Mouse (Mus musculus) MEL (cell line): Measurements from ENCODE around the gene Olfr517. TPM values are rescaled to one million over a fixed set of nuclear protein-coding genes. Genes with fewer than 3 reads are reported as not detected.

Experiments
- DNase-seq: peaks from one replicate; pipeline ENCODE4 v3.0.0; 2011; ENCODE audit warnings: low read depth, low spot score
- H3K27ac ChIP-seq: 2 replicates; pipeline ENCODE4 v1.5.1; 2012; ENCODE audit warnings: low read depth, mild to moderate bottlenecking, control low read depth, low read length, moderate library complexity; ENCODE audit not compliant: control insufficient read depth
- H3K27me3 ChIP-seq, 2 experiments: fragments of 150-350 bp in 1 of 2; sonication (generic) in 1 of 2; 2 replicates each; pipeline ENCODE4 v1.6.1; 2012; ENCODE audit warnings: low read length in 2 of 2, mild to moderate bottlenecking in 2 of 2, improper control_type of control experiment in 1 of 2, moderate library complexity in 1 of 2; ENCODE audit not compliant: insufficient read depth in 2 of 2, control insufficient read depth in 1 of 2
- H3K36me3 ChIP-seq, 2 experiments: 2 replicates each; pipeline ENCODE4 v1.6.1; 2012 to 2014; ENCODE audit warnings: low read length in 2 of 2, improper control_type of control experiment in 1 of 2, inconsistent platforms in 1 of 2, mild to moderate bottlenecking in 1 of 2; ENCODE audit not compliant: insufficient read depth in 2 of 2, control insufficient read depth in 1 of 2
- H3K4me1 ChIP-seq, 2 experiments: fragments of 150-350 bp in 1 of 2; sonication (generic) in 1 of 2; 2 replicates each; pipeline ENCODE4 v1.6.1; 2012; ENCODE audit warnings: low read length in 2 of 2, improper control_type of control experiment in 1 of 2, mild to moderate bottlenecking in 1 of 2; ENCODE audit not compliant: insufficient read depth in 2 of 2, control insufficient read depth in 1 of 2
- H3K4me3 ChIP-seq, 2 experiments: fragments of 150-350 bp in 1 of 2; sonication (generic) in 1 of 2; 2 replicates each; pipeline ENCODE4 v1.5.1; 2012; ENCODE audit warnings: low read depth in 2 of 2, low read length in 2 of 2, mild to moderate bottlenecking in 2 of 2, moderate library complexity in 2 of 2, control low read depth in 1 of 2, improper control_type of control experiment in 1 of 2; ENCODE audit not compliant: control insufficient read depth in 1 of 2, insufficient read depth in 1 of 2
- H3K79me2 ChIP-seq: 2 replicates; pipeline ENCODE4 v1.6.1; 2012; ENCODE audit warnings: mild to moderate bottlenecking, low read length, moderate library complexity; ENCODE audit not compliant: control insufficient read depth, poor library complexity, insufficient read depth
- H3K9ac ChIP-seq: 2 replicates; pipeline ENCODE4 v1.6.1; 2012; ENCODE audit warnings: low read depth, mild to moderate bottlenecking, control low read depth, low read length, moderate library complexity; ENCODE audit not compliant: control insufficient read depth, poor library complexity, severe bottlenecking
- H3K9me3 ChIP-seq: fragments of 150-350 bp; sonication (generic); replicated peaks from 2 replicates; pipeline ENCODE4 v1.6.1; 2012; ENCODE audit warnings: mild to moderate bottlenecking, low read length, improper control_type of control experiment, moderate library complexity; ENCODE audit not compliant: insufficient read depth
- BHLHE40 ChIP-seq: IDR thresholded peaks from 2 replicates; pipeline ENCODE4 v1.6.1; 2012; ENCODE audit warnings: low read depth, mild to moderate bottlenecking, inconsistent platforms, low read length, improper control_type of control experiment, borderline replicate concordance
- CHD1 ChIP-seq: IDR thresholded peaks from 2 replicates; pipeline ENCODE4 v1.6.1; 2012; ENCODE audit warnings: low read depth, mild to moderate bottlenecking, inconsistent platforms, low read length, improper control_type of control experiment
- CTCF ChIP-seq, 3 experiments: IDR thresholded peaks in 2 of 3; conservative IDR thresholded peaks in 1 of 3; 2 replicates each; pipeline ENCODE4 v1.5.1; 2011 to 2012; ENCODE audit warnings: low read length in 3 of 3, low read depth in 2 of 3, mild to moderate bottlenecking in 2 of 3, improper control_type of control experiment in 1 of 3, inconsistent platforms in 1 of 3, mixed read lengths in 1 of 3, moderate library complexity in 1 of 3; ENCODE audit not compliant: control insufficient read depth in 1 of 3, insufficient read depth in 1 of 3, poor library complexity in 1 of 3, severe bottlenecking in 1 of 3
- E2F4 ChIP-seq: IDR thresholded peaks from 2 replicates; pipeline ENCODE4 v1.6.1; 2011; ENCODE audit warnings: low read depth, low read length, improper control_type of control experiment, borderline replicate concordance
- GABPA ChIP-seq: IDR thresholded peaks from 2 replicates; pipeline ENCODE4 v1.6.1; 2012; ENCODE audit warnings: low read depth, mild to moderate bottlenecking, inconsistent platforms, low read length, improper control_type of control experiment, moderate library complexity
- HCFC1 ChIP-seq: IDR thresholded peaks from 2 replicates; pipeline ENCODE4 v1.6.1; 2012; ENCODE audit warnings: low read depth, mild to moderate bottlenecking, inconsistent platforms, low read length, improper control_type of control experiment, moderate library complexity
- JUND ChIP-seq: IDR thresholded peaks from 2 replicates; pipeline ENCODE4 v1.6.1; 2011; ENCODE audit warnings: low read depth, mild to moderate bottlenecking, improper control_type of control experiment, low read length
- KAT2A ChIP-seq: conservative IDR thresholded peaks from 2 replicates; pipeline ENCODE4 v1.6.1; 2012; ENCODE audit warnings: low read depth, low read length, improper control_type of control experiment, inconsistent platforms
- MAFK ChIP-seq: IDR thresholded peaks from 2 replicates; pipeline ENCODE4 v1.6.1; 2011; ENCODE audit warnings: low read depth, mild to moderate bottlenecking, low read length, improper control_type of control experiment, borderline replicate concordance
- MAX ChIP-seq: IDR thresholded peaks from 2 replicates; pipeline ENCODE4 v1.6.1; 2011; ENCODE audit warnings: low read length, improper control_type of control experiment
- MAZ ChIP-seq: IDR thresholded peaks from 2 replicates; pipeline ENCODE4 v1.6.1; 2012; ENCODE audit warnings: low read depth, mild to moderate bottlenecking, inconsistent platforms, low read length, improper control_type of control experiment
- MXI1 ChIP-seq: IDR thresholded peaks from 2 replicates; pipeline ENCODE4 v1.6.1; 2011; ENCODE audit warnings: mild to moderate bottlenecking, low read depth, low read length, improper control_type of control experiment
- MYB ChIP-seq: IDR thresholded peaks from 2 replicates; pipeline ENCODE4 v1.6.1; 2011; ENCODE audit warnings: mild to moderate bottlenecking, low read depth, low read length, improper control_type of control experiment
- NELFE ChIP-seq: IDR thresholded peaks from 2 replicates; pipeline ENCODE4 v1.6.1; 2011; ENCODE audit warnings: low read depth, low read length, improper control_type of control experiment
- NRF1 ChIP-seq: IDR thresholded peaks from 2 replicates; pipeline ENCODE4 v1.6.1; 2014; ENCODE audit warnings: low read depth, mild to moderate bottlenecking, inconsistent platforms, low read length, improper control_type of control experiment, moderate library complexity; ENCODE audit not compliant: poor library complexity, insufficient read depth, severe bottlenecking
- POLR2AphosphoS5 ChIP-seq: IDR thresholded peaks from 2 replicates; pipeline ENCODE4 v1.6.1; 2012; ENCODE audit warnings: low read depth, borderline replicate concordance, mild to moderate bottlenecking, inconsistent platforms, low read length, moderate library complexity, mixed read lengths
- RCOR1 ChIP-seq: IDR thresholded peaks from 2 replicates; pipeline ENCODE4 v1.6.1; 2012; ENCODE audit warnings: low read depth, mild to moderate bottlenecking, inconsistent platforms, low read length, improper control_type of control experiment
- SMC3 ChIP-seq: IDR thresholded peaks from 2 replicates; pipeline ENCODE4 v1.6.1; 2011; ENCODE audit warnings: low read depth, low read length, improper control_type of control experiment
- TBP ChIP-seq: IDR thresholded peaks from 2 replicates; pipeline ENCODE4 v1.8.0; 2011; ENCODE audit warnings: low read depth, low read length, improper control_type of control experiment
- TCF12 ChIP-seq: IDR thresholded peaks from 2 replicates; pipeline ENCODE4 v1.6.1; 2014; ENCODE audit warnings: low read depth, mild to moderate bottlenecking, inconsistent platforms, low read length, improper control_type of control experiment, moderate library complexity
- UBTF ChIP-seq: IDR thresholded peaks from 2 replicates; pipeline ENCODE4 v1.6.1; 2012; ENCODE audit warnings: low read depth, mild to moderate bottlenecking, inconsistent platforms, low read length, improper control_type of control experiment, moderate library complexity, borderline replicate concordance; ENCODE audit not compliant: insufficient read depth
- USF1 ChIP-seq: IDR thresholded peaks from 2 replicates; pipeline ENCODE4 v1.6.1; 2014; ENCODE audit warnings: low read depth, mild to moderate bottlenecking, inconsistent platforms, low read length, improper control_type of control experiment, moderate library complexity
- USF2 ChIP-seq, 2 experiments: IDR thresholded peaks; 2 replicates each; pipeline ENCODE4 v1.6.1; 2011 to 2012; ENCODE audit warnings: improper control_type of control experiment in 2 of 2, low read length in 2 of 2, borderline replicate concordance in 1 of 2, inconsistent platforms in 1 of 2, low read depth in 1 of 2, mild to moderate bottlenecking in 1 of 2; ENCODE audit not compliant: insufficient read depth in 1 of 2
- polyA plus RNA-seq, 2 experiments: library from polyadenylated mRNA; stranded (reverse) in 1 of 2; unstranded in 1 of 2; fragments of >175 nt in 1 of 2; fragments of >200 nt in 1 of 2; gene quantifications; 2 replicates each; pipeline versions ENCODE4 v1.2.1 to v1.2.4; 2012; ENCODE audit warnings: low replicate concordance in 2 of 2, low read depth in 1 of 2; ENCODE audit not compliant: insufficient read length in 2 of 2, insufficient read depth in 1 of 2, missing spikeins in 1 of 2
- total RNA-seq: library from RNA; depleted of rRNA; stranded (reverse); fragments of 300-350 nt; gene quantifications from 2 replicates; pipeline ENCODE4 v1.2.3, GENCODE M21; 2012

The Olfr517 gene
- total and polyA plus RNA-seq, 3 experiments = not detected

GRCm38 (mm10) chr7:108884906-108885305, 12.7 kb upstream of the Olfr517 start, which contains the start of gene Olfr518:
Gene Olfr518, minus strand, starts transcription at chr7:108885006.
- no peak for TF ChIP-seq KAT2A
- TF ChIP-seq BHLHE40 = no peak
- no peak for TF ChIP-seq MAZ
- no peak for TF ChIP-seq CHD1
- TF ChIP-seq RCOR1 = no peak
- no peak for TF ChIP-seq MAX
- TF ChIP-seq TCF12 = no peak
- no peak for TF ChIP-seq POLR2AphosphoS5
- no peak for TF ChIP-seq MXI1
- no peak for TF ChIP-seq TBP
- no peak for TF ChIP-seq UBTF
- TF ChIP-seq USF1 = no peak
- TF ChIP-seq HCFC1 = no peak
- no peak for TF ChIP-seq SMC3
- no peak for TF ChIP-seq USF2 (IDR thresholded peaks at IDR 0.05; ENCODE audit: borderline replicate concordance in 1 of 2, insufficient read depth in 1 of 2, low read depth in 1 of 2, low read length in 2 of 2)
- TF ChIP-seq NELFE = no peak
- TF ChIP-seq NRF1 = no peak
- TF ChIP-seq, all 39 proteins: peak for 0
- H3K4me1 ChIP-seq = no peaks in the 10 kb centered on the region

GRCm38 (mm10) chr7:108850429-108850828, 21.8 kb downstream of the Olfr517 start, which contains the start of gene Olfr516:
Gene Olfr516, minus strand, starts transcription at chr7:108850529.
- H3K4me3 ChIP-seq = no peak within 1 kb of the TSS
- H3K27me3 ChIP-seq = no peaks in the 10 kb centered on the region
- H3K27ac ChIP-seq = no peak within 1 kb of the TSS
- no peaks in the 10 kb centered on the region for H3K4me1 ChIP-seq
- H3K9me3 ChIP-seq = no peaks in the 10 kb centered on the region
- no peaks in the 10 kb centered on the region for H3K79me2 ChIP-seq
- H3K36me3 ChIP-seq = no peaks in the 10 kb centered on the region
- no peak for DNase-seq
- TF ChIP-seq CTCF (IDR thresholded peaks at IDR 0.05 in 2 of 3, conservative IDR thresholded peaks at IDR 0.05 in 1 of 3; ENCODE audit: control insufficient read depth in 1 of 3, insufficient read depth in 1 of 3, low read depth in 2 of 3, low read length in 3 of 3, poor library complexity in 1 of 3, severe bottlenecking in 1 of 3) (no peak), RCOR1 (no peak), MYB (no peak), USF2 (IDR thresholded peaks at IDR 0.05; ENCODE audit: borderline replicate concordance in 1 of 2, insufficient read depth in 1 of 2, low read depth in 1 of 2, low read length in 2 of 2) (no peak), JUND (no peak), TCF12 (no peak), E2F4 (no peak), GABPA (no peak), MAZ (no peak), MAFK (no peak)
- no peak within 1 kb of the TSS for H3K9ac ChIP-seq

More at GRCm38 (mm10) chr7:108884906-108885305, 12.7 kb upstream of the Olfr517 start, which contains the start of gene Olfr518:
- H3K79me2 ChIP-seq = no peaks in the 10 kb centered on the region
- no peak for DNase-seq
- no peak within 1 kb of the TSS for H3K9ac ChIP-seq
- no peaks in the 10 kb centered on the region for H3K27me3 ChIP-seq
- H3K4me3 ChIP-seq = no peak within 1 kb of the TSS
- no peaks in the 10 kb centered on the region for H3K9me3 ChIP-seq
- H3K27ac ChIP-seq = no peak within 1 kb of the TSS
- no peaks in the 10 kb centered on the region for H3K36me3 ChIP-seq
